Mouse (Mus musculus): ENCODE results near the gene Arglu1. TPM values are rescaled to one million over a fixed set of nuclear protein-coding genes. Genes with fewer than 3 reads are reported as not detected.

Gene Arglu1
- polyA plus RNA-seq, 1 experiment = 109 TPM

GRCm38 (mm10) chr8:8652388-8652787 lies 37.9 kb downstream of the Arglu1 start:
- Histone ChIP-seq H3K4me3 (ENCODE audit: insufficient read depth, low read length) (no peak overlapping the region), H3K4me1 (ENCODE audit: control insufficient read depth, insufficient read depth, low read length) (peaks cover 22% of the 10 kb centered on the region; the same call in 1 of the 2 replicates), H3K27ac (ENCODE audit: insufficient read depth, low read length) (no peak overlapping the region)
- TF ChIP-seq CTCF (IDR thresholded peaks at IDR 0.05; ENCODE audit: borderline replicate concordance, insufficient read depth, low read length) (no peak), POLR2A (IDR thresholded peaks at IDR 0.05; ENCODE audit: low read depth, low read length) (no peak)

GRCm38 (mm10) chr8:8649944-8650343 lies 40.4 kb downstream of the Arglu1 start:
- Histone ChIP-seq H3K27ac (ENCODE audit: insufficient read depth, low read length) (peak overlapping the region; percentile 65), H3K4me1 (ENCODE audit: control insufficient read depth, insufficient read depth, low read length) (peaks cover 27% of the 10 kb centered on the region; the same call in 1 of the 2 replicates), H3K4me3 (ENCODE audit: insufficient read depth, low read length) (no peak overlapping the region)
- TF ChIP-seq POLR2A (IDR thresholded peaks at IDR 0.05; ENCODE audit: low read depth, low read length) (no peak), CTCF (IDR thresholded peaks at IDR 0.05; ENCODE audit: borderline replicate concordance, insufficient read depth, low read length) (no peak)

GRCm38 (mm10) chr8:8649536-8649935 lies 40.8 kb downstream of the Arglu1 start:
- Histone ChIP-seq H3K4me3 (ENCODE audit: insufficient read depth, low read length) (no peak overlapping the region), H3K4me1 (ENCODE audit: control insufficient read depth, insufficient read depth, low read length) (peaks cover 27% of the 10 kb centered on the region; the same call in 1 of the 2 replicates), H3K27ac (ENCODE audit: insufficient read depth, low read length) (peak overlapping the region; percentile 65)
- TF ChIP-seq CTCF (IDR thresholded peaks at IDR 0.05; ENCODE audit: borderline replicate concordance, insufficient read depth, low read length) = no peak
- no peak for TF ChIP-seq POLR2A (IDR thresholded peaks at IDR 0.05; ENCODE audit: low read depth, low read length)

- Histone ChIP-seq H3K27ac (ENCODE audit: insufficient read depth, low read length) (no peak overlapping the region), H3K4me1 (ENCODE audit: control insufficient read depth, insufficient read depth, low read length) (peaks cover 31% of the 10 kb centered on the region), H3K4me3 (ENCODE audit: insufficient read depth, low read length) (no peak overlapping the region)
- TF ChIP-seq CTCF (IDR thresholded peaks at IDR 0.05; ENCODE audit: borderline replicate concordance, insufficient read depth, low read length) = no peak
- TF ChIP-seq POLR2A (IDR thresholded peaks at IDR 0.05; ENCODE audit: low read depth, low read length) = no peak
These were observed 41.6 kb downstream of the Arglu1 start for GRCm38 (mm10) chr8:8648686-8649085.

GRCm38 (mm10) chr8:8647824-8648223 lies 42.5 kb downstream of the Arglu1 start:
- H3K4me1 ChIP-seq (ENCODE audit: control insufficient read depth, insufficient read depth, low read length) = peaks cover 33% of the 10 kb centered on the region
- H3K4me3 ChIP-seq (ENCODE audit: insufficient read depth, low read length) = no peak overlapping the region
- TF ChIP-seq CTCF (IDR thresholded peaks at IDR 0.05; ENCODE audit: borderline replicate concordance, insufficient read depth, low read length) (no peak), POLR2A (IDR thresholded peaks at IDR 0.05; ENCODE audit: low read depth, low read length) (no peak)
- no peak overlapping the region for H3K27ac ChIP-seq (ENCODE audit: insufficient read depth, low read length)

DNA sequence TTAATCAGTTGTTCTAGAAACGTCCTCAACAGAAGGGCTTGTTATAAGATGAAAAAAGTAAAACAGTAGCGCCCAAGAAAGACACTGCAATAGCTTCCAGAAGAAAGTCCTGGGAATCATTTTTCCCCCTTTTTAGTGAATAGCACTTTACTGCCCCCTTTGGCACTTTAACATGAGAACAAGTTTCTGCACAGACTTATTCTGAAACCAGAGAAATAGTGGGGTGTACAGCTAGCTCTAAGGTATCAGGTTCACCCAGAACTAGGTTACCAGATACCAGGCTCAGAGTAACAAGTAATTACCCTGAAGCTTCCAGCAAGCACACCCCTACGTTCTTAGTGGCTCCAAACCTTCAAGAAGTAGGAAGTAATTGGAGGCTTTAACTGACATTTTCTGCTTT lies 43.0 kb downstream of the Arglu1 start:
- peaks cover 33% of the 10 kb centered on the region for H3K4me1 ChIP-seq (ENCODE audit: control insufficient read depth, insufficient read depth, low read length)
- peak overlapping the region; percentile 51; the same call in 1 of the 2 replicates for H3K27ac ChIP-seq (ENCODE audit: insufficient read depth, low read length)
- H3K4me3 ChIP-seq (ENCODE audit: insufficient read depth, low read length) = no peak overlapping the region
- TF ChIP-seq CTCF (IDR thresholded peaks at IDR 0.05; ENCODE audit: borderline replicate concordance, insufficient read depth, low read length) = no peak

GRCm38 (mm10) chr8:8644160-8644915 lies 46.0 kb downstream of the Arglu1 start:
- TF ChIP-seq POLR2A (IDR thresholded peaks at IDR 0.05; ENCODE audit: low read depth, low read length) = no peak
- TF ChIP-seq CTCF (IDR thresholded peaks at IDR 0.05; ENCODE audit: borderline replicate concordance, insufficient read depth, low read length) = no peak
- H3K4me3 ChIP-seq (ENCODE audit: insufficient read depth, low read length) = no peak overlapping the region
- H3K27ac ChIP-seq (ENCODE audit: insufficient read depth, low read length) = peak overlapping the region; percentile 70
- H3K4me1 ChIP-seq (ENCODE audit: control insufficient read depth, insufficient read depth, low read length) = peaks cover 28% of the 10 kb centered on the region

DNA sequence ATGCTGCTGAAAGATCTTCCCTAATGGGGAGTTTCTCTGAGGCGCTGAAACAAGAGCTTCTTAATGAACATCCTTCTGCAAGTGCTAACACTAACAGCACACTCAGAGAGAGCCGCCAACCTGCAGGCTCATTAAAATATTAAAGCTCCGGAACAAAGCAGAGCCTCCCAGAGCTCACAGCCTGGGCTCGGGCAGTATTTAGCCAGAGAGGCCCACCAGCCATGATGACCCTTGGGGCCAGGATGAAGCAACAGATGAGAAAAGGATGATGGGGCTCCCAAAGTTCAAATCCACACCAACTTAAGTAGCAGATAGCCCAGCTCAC lies 50.1 kb downstream of the Arglu1 start:
- Histone ChIP-seq H3K4me3 (ENCODE audit: insufficient read depth, low read length) (no peak overlapping the region), H3K27ac (ENCODE audit: insufficient read depth, low read length) (no peak overlapping the region), H3K4me1 (ENCODE audit: control insufficient read depth, insufficient read depth, low read length) (peaks cover 12% of the 10 kb centered on the region)
- TF ChIP-seq POLR2A (IDR thresholded peaks at IDR 0.05; ENCODE audit: low read depth, low read length) = no peak
- no peak for TF ChIP-seq CTCF (IDR thresholded peaks at IDR 0.05; ENCODE audit: borderline replicate concordance, insufficient read depth, low read length)

GRCm38 (mm10) chr8:8639569-8640263 lies 50.6 kb downstream of the Arglu1 start:
- Histone ChIP-seq H3K4me3 (ENCODE audit: insufficient read depth, low read length) (no peak overlapping the region), H3K27ac (ENCODE audit: insufficient read depth, low read length) (no peak overlapping the region), H3K4me1 (ENCODE audit: control insufficient read depth, insufficient read depth, low read length) (peaks cover 10% of the 10 kb centered on the region)
- TF ChIP-seq POLR2A (IDR thresholded peaks at IDR 0.05; ENCODE audit: low read depth, low read length) (no peak), CTCF (IDR thresholded peaks at IDR 0.05; ENCODE audit: borderline replicate concordance, insufficient read depth, low read length) (no peak)

- Histone ChIP-seq H3K4me1 (ENCODE audit: control insufficient read depth, insufficient read depth, low read length) (no peaks in the 10 kb centered on the region), H3K4me3 (ENCODE audit: insufficient read depth, low read length) (no peak overlapping the region), H3K27ac (ENCODE audit: insufficient read depth, low read length) (no peak overlapping the region)
- TF ChIP-seq CTCF (IDR thresholded peaks at IDR 0.05; ENCODE audit: borderline replicate concordance, insufficient read depth, low read length) (no peak), POLR2A (IDR thresholded peaks at IDR 0.05; ENCODE audit: low read depth, low read length) (no peak)
These were observed 58.9 kb downstream of the Arglu1 start for GRCm38 (mm10) chr8:8631394-8631793.

All from embryonic fibroblast, embryonic 13.5 days (primary cell).